Mouse (Mus musculus) layer of hippocampus, postnatal 25 days (tissue): ENCODE measurements around the gene Cacna1s. TPM values are rescaled to one million over a fixed set of nuclear protein-coding genes. Genes with fewer than 3 reads are reported as not detected.

ENCODE experiments used
- DNase-seq, 2 experiments: peaks; one replicate each; pipeline ENCODE4 v3.0.0; 2022; ENCODE audit warnings: mixed read lengths in 2 of 2, low spot score in 1 of 2; ENCODE audit errors: extremely low spot score in 1 of 2
- total RNA-seq, 2 experiments: library from RNA; stranded (reverse); gene quantifications; 2 replicates each; pipeline ENCODE4 v1.2.3; 2021

Cacna1s gene
- total RNA-seq, 2 experiments from 2014 or later = 0.44 to 0.45 TPM

DNA sequence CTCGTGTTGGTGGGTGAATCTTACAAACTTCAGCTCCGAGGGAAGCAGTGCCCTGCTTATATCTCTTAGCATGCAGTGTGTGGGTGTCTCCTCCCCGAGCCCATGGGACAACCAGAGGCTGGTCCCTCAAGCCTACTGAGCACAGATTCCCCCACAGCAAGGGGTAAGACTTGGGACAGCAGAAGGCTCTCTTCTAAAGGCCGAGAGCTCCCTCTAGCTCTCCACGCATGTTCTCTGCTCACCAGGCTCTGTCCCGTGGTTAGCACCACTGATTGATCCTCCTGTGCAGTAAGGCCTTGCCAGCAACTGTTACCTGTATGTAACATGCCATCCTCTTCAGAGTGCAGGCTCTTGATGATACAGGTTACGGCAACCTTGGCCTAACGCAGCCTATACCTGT is 115.1 kb downstream of the Cacna1s start:
- peak in 1 of 2 experiments; percentile 32 for DNase-seq

Other genes with a start within 250 kb of the Cacna1s start
- 1 to 10 TPM; 1.3 to 2.0 TPM for gene Lad1, start 234.2 kb upstream of the Cacna1s start, total RNA-seq
- 1 to 10 TPM; 1.3 to 1.6 TPM for gene Tnnt2, start 216.4 kb upstream of the Cacna1s start, total RNA-seq
- gene Pkp1, start 133.5 kb upstream of the Cacna1s start, total RNA-seq = not detected
- gene Igfn1, start 46.4 kb upstream of the Cacna1s start, total RNA-seq = under 1 TPM; 0.23 to 0.25 TPM
- gene Tmem9, start 44.6 kb upstream of the Cacna1s start, total RNA-seq = 10 to 100 TPM; 66.8 to 80.8 TPM
- gene Ascl5, start 1.9 kb upstream of the Cacna1s start, total RNA-seq = not detected
- 10 to 100 TPM; 35.0 to 54.8 TPM for gene Kif21b, start 78.6 kb downstream of the Cacna1s start, total RNA-seq
- gene Mroh3, start 160.1 kb downstream of the Cacna1s start, total RNA-seq = 1 to 10 TPM in 1 of 2 experiments, under 1 TPM in 1; 0.86 to 2.0 TPM
- gene Inava, start 181.5 kb downstream of the Cacna1s start, total RNA-seq = 1 to 10 TPM; 4.5 to 5.8 TPM
- 1 to 10 TPM; 6.6 to 7.5 TPM for gene Gpr25, start 208.1 kb downstream of the Cacna1s start, total RNA-seq